Mouse (Mus musculus): ENCODE data around the gene Cd2ap. TPM values are rescaled to one million over a fixed set of nuclear protein-coding genes. Genes with fewer than 3 reads are reported as not detected.

Cd2ap gene
- polyA plus RNA-seq, 1 experiment from 2014 or later, result 8.2 TPM

DNA sequence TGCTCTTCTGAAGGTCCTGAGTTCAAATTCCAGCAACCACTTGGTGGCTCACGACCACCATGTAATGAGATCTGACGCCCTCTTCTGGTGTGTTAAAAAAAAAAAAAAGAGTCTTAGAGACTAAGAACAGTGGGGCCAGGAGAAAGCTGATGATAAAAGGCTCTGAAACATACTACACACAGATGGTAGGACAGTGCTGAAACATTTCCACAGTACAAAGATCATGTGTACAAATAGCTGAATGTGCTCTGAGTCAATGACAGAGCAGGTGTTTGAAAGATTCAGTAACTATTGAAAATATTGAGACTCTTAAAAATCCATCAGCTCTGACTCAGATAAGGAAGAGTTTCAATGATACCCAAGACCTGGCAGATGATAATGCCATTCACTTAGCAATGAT, 29.4 kb downstream of the Cd2ap start:
- H3K27ac ChIP-seq (replicated peaks), result no peak overlapping the region
- no peak overlapping the region for H3K4me3 ChIP-seq
- WGBS, result 96% methylated on average over 2 of the region's 2 CpGs
- H3K4me2 ChIP-seq, result no peak overlapping the region
- no peaks in the 10 kb centered on the region for H3K27me3 ChIP-seq
- no peak overlapping the region for H3K9ac ChIP-seq
- no peaks in the 10 kb centered on the region for H3K4me1 ChIP-seq (replicated peaks)
- no peak for ATAC-seq (ENCODE audit: low FRiP score, low read depth)
- H3K9me3 ChIP-seq, result no peaks in the 10 kb centered on the region
- H3K36me3 ChIP-seq, result peaks cover 11% of the 10 kb centered on the region

DNA sequence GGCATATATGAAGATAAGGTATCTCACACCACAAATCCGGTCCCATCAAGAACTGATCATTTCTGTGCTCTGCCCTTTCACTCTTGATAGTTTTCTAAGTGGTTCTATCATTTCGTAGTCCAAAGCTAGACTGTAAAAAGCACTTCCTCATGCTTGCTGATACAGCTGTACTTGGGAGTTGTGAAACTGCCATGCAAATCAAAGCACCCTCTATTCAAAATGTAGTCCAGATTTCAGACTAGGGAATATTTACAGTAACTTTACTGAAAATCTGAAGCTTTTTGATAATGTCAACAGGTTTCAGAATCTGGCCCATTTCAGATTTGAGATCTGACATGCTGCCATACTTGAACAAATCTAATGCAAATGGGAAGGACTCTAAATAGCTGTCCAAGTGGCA, 39.3 kb downstream of the Cd2ap start:
- Histone ChIP-seq H3K27ac (replicated peaks) (no peak overlapping the region), H3K27me3 (no peaks in the 10 kb centered on the region), H3K9ac (no peak overlapping the region), H3K4me1 (replicated peaks) (no peaks in the 10 kb centered on the region), H3K36me3 (no peaks in the 10 kb centered on the region), H3K9me3 (no peaks in the 10 kb centered on the region), H3K4me2 (no peak overlapping the region), H3K4me3 (no peak overlapping the region)
- 95% methylated on average over 2 of the region's 2 CpGs for WGBS
- ATAC-seq (ENCODE audit: low FRiP score, low read depth), result no peak

DNA sequence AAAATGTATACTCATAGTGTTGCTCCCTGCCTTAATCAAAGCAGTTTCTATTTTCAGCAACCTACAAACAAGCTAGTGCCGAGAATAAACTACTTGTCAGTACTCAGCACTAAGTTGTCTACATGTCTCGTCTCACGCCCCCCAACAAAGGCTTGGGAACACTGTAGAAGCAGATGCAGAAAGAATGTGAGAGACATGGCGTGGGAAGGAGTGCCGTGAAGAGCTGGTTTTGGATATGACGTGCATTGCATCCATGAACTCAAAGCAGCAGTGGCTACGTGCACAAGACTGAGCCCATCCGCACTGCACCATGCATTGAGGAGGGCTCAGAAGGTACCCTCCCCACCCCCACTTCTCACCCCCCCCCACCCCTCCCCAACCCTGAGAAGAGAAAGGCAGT, 53.7 kb downstream of the Cd2ap start:
- Histone ChIP-seq H3K4me3 (no peak overlapping the region), H3K9ac (no peak overlapping the region), H3K4me1 (replicated peaks) (no peaks in the 10 kb centered on the region), H3K27ac (replicated peaks) (no peak overlapping the region), H3K27me3 (no peaks in the 10 kb centered on the region), H3K4me2 (no peak overlapping the region), H3K36me3 (peaks cover 34% of the 10 kb centered on the region), H3K9me3 (no peaks in the 10 kb centered on the region)
- 93% methylated on average over 8 of the region's 8 CpGs for WGBS
- ATAC-seq (ENCODE audit: low FRiP score, low read depth), result no peak

DNA sequence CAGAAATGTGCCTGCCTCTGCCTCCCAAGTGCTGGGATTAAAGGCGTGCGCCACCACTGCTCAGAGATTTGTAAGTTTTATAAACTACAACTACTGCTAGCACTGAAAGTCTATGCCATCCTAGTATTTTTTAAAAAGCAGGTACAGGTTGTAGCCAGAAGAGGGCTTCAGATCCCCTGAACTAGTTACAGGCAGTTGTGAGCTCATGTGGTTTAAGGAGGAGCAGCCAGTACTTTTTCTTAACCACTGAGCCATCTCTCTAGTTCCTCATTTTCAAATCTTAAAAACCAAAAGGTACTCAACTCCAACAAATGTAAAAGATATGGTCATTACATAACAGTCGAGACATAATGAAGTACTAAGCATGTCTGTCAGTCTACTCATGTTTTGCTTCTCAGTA, 61.1 kb downstream of the Cd2ap start:
- Histone ChIP-seq H3K27me3 (no peaks in the 10 kb centered on the region), H3K9me3 (no peaks in the 10 kb centered on the region), H3K4me3 (no peak overlapping the region), H3K27ac (replicated peaks) (no peak overlapping the region), H3K9ac (no peak overlapping the region), H3K4me2 (no peak overlapping the region), H3K36me3 (peaks cover 25% of the 10 kb centered on the region), H3K4me1 (replicated peaks) (no peaks in the 10 kb centered on the region)
- no peak for ATAC-seq (ENCODE audit: low FRiP score, low read depth)
- WGBS, result 95% methylated on average over 3 of the region's 3 CpGs

DNA sequence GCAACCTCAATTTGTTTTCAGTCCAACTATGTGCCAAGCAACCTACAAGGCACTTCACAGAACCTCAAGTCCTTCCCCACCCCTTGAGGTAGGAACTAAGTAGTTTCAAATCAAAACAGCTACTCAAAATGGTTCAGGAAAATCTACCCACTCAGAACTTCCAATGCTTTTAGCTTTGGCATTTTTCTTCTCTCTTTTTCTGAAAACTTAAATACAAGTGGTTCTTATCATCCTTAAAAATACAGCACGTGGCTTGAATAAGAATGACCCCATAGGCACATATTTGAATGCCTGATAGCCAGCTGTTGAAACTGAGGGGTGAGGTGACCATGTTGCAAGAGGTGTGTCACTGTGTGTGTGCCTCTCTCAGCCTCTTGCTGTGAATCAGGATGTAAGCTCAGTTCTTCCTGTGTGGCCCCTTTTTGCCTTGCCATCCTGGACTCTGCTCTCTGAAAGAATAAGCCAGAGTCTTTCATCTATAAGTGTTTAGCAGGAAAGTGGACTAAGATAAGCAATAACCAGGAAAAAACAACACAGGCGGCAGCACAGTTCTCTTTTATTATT, 84.0 kb downstream of the Cd2ap start:
- Histone ChIP-seq H3K27me3 (no peaks in the 10 kb centered on the region), H3K27ac (replicated peaks) (no peak overlapping the region), H3K9me3 (no peaks in the 10 kb centered on the region), H3K4me2 (no peak overlapping the region), H3K9ac (no peak overlapping the region), H3K36me3 (0 out of 2 replicates have a peak, but pooled peaks cover 2% of the 10 kb centered on the region), H3K4me1 (replicated peaks) (no peaks in the 10 kb centered on the region), H3K4me3 (no peak overlapping the region)
- no peak for ATAC-seq (ENCODE audit: low FRiP score, low read depth)
- WGBS, result 86% methylated on average over 2 of the region's 2 CpGs

DNA sequence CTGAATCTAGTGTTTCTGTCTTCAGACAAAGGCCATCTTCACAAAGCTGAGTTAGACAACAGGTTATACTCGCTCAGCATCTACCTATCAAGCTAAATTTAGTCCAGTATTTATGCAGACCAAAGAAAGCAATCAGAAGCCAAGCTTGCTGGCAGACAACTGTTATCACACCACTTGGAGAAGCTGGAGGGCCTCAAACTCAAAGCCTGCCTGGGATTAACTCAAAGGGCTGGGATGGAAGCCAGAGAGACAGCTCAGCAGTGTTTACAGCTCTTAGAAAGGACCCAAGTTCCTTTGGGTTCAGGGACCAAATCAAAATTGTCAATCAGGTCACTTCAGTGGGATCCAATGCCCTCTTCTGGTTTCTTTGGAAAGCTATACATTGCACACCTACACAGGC, 85.7 kb downstream of the Cd2ap start:
- Histone ChIP-seq H3K27me3 (no peaks in the 10 kb centered on the region), H3K4me2 (no peak overlapping the region), H3K4me3 (no peak overlapping the region), H3K9ac (no peak overlapping the region), H3K36me3 (0 out of 2 replicates have a peak, but pooled peaks cover 2% of the 10 kb centered on the region), H3K27ac (replicated peaks) (no peak overlapping the region), H3K4me1 (replicated peaks) (no peaks in the 10 kb centered on the region), H3K9me3 (no peaks in the 10 kb centered on the region)
- no peak for ATAC-seq (ENCODE audit: low FRiP score, low read depth)
- 87% methylated on average over 1 of the region's 1 CpGs for WGBS

DNA sequence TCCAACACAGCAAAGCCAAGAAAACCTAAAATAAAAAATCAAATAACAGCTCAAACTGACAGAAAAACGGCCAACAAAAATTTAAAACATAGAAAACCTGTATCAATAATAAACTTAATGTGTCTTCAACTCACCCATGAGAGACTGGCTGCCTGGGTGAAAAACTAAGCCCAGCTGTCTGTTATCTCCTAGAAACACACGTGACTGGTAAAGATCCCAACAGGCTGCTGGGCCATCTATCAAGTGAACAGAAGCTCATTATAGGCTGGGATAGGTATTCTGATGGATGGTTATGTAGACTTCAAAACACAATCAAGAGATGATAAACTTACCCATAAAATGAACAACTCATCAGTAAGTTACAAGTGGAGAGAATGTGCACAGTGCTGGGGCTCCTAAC, 86.7 kb downstream of the Cd2ap start:
- WGBS, result 74% methylated on average over 2 of the region's 2 CpGs
- no peaks in the 10 kb centered on the region for H3K9me3 ChIP-seq
- no peaks in the 10 kb centered on the region for H3K27me3 ChIP-seq
- H3K4me1 ChIP-seq (replicated peaks), result no peaks in the 10 kb centered on the region
- no peak overlapping the region for H3K27ac ChIP-seq (replicated peaks)
- H3K4me3 ChIP-seq, result no peak overlapping the region
- no peak overlapping the region for H3K4me2 ChIP-seq
- ATAC-seq (ENCODE audit: low FRiP score, low read depth), result no peak
- no peak overlapping the region for H3K9ac ChIP-seq
- 0 out of 2 replicates have a peak, but pooled peaks cover 2% of the 10 kb centered on the region for H3K36me3 ChIP-seq

DNA sequence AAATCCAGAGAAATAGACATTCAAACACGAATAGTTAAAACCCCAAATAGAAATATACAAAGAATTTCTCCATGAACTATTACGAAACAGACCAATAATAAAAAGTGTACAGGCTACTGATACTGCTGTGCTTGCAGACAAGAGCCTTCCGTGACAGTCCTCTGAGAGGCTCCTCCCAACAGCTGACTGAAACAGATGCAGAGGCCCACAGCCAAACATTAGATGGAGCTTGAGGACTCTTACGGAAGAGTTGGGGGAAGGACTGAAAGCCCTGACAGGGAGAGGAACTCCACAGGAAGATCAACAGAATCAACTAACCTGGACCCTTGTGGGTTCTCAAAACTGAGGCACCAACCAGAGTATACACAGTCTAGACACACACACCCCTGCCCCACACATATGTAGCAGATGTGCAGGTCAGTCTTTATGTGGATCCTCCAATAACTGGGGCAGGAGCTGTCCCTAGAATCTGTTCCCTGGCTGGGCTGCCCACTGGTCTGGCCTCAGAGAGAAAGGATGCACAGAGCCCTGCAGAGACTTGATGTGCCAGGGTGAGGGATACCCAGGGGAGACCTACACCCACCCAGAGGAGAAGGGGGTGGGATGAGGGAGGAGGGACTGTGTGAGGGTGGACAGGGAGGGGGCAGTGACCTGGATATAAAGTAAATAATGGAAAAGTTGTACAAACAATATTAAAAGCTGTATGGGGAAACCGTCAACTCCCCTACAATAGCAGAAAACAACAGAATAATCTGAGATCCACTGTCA, 87.6 kb downstream of the Cd2ap start:
- no peaks in the 10 kb centered on the region for H3K9me3 ChIP-seq
- WGBS, result 89% methylated on average over 5 of the region's 5 CpGs
- H3K9ac ChIP-seq, result no peak overlapping the region
- no peak overlapping the region for H3K4me2 ChIP-seq
- H3K27ac ChIP-seq (replicated peaks), result no peak overlapping the region
- ATAC-seq (ENCODE audit: low FRiP score, low read depth), result peak; percentile 45; the same call in 1 of the 2 replicates
- H3K4me1 ChIP-seq (replicated peaks), result no peaks in the 10 kb centered on the region
- H3K36me3 ChIP-seq, result 0 out of 2 replicates have a peak, but pooled peaks cover 2% of the 10 kb centered on the region
- no peak overlapping the region for H3K4me3 ChIP-seq
- H3K27me3 ChIP-seq, result no peaks in the 10 kb centered on the region

DNA sequence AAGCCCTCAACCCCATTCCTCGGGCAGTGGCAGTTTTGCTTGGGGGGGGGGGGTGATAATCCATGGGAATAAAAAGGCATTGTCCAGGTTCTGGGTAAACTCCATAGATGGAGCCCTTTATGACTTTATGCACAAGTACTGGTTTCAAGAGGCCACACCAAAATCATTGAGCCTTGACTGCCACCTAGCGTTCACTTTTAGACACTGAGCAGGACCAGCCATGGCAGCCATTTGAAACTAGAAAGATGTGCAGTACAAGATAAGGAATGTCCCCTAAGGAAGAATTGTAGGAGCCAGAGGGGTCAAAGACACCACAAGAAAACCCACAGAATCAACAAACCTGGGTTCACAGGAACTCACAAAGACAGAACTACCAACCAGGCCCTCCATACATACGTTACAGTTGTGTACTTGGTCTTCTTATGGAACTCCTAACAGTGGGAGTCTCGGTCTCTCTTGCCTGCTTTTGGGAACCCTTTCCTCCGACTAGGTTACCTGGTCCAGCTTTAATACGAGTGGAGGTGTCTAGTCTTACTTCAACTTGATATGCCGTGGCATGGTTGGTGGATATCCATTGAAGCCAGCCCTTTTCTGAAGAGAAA, 94.2 kb downstream of the Cd2ap start:
- H3K4me2 ChIP-seq, result no peak overlapping the region
- peak; percentile 89 for ATAC-seq (ENCODE audit: low FRiP score, low read depth)
- no peak overlapping the region for H3K27ac ChIP-seq (replicated peaks)
- no peaks in the 10 kb centered on the region for H3K9me3 ChIP-seq
- H3K27me3 ChIP-seq, result no peaks in the 10 kb centered on the region
- H3K9ac ChIP-seq, result no peak overlapping the region
- no peak overlapping the region for H3K4me3 ChIP-seq
- 54% methylated on average over 7 of the region's 7 CpGs for WGBS
- H3K4me1 ChIP-seq (replicated peaks), result no peaks in the 10 kb centered on the region
- H3K36me3 ChIP-seq, result no peaks in the 10 kb centered on the region

DNA sequence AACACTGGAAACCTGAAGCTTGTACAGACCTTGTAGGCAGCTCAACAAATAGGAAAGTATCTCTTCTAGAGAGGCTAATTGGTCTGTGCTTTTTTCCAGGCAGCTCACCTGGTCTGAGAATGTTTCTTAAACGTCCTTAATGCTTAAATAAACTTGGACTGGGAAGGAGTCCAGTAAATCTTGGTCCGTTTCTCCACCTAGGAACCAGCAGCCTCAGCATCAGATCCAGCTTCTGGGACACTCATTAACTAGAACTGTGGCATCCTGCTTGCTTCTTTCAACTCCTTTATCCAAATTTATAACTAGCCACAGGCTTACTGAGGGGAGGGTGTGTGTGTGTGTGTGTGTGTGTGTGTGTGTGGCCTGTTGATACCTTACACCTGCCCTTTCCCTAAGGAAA, 122.7 kb downstream of the Cd2ap start:
- no peaks in the 10 kb centered on the region for H3K9me3 ChIP-seq
- WGBS, result 55% methylated on average over 2 of the region's 2 CpGs
- H3K27me3 ChIP-seq, result no peaks in the 10 kb centered on the region
- ATAC-seq (ENCODE audit: low FRiP score, low read depth), result no peak
- H3K4me2 ChIP-seq, result no peak overlapping the region
- H3K27ac ChIP-seq (replicated peaks), result no peak overlapping the region
- H3K4me3 ChIP-seq, result no peak overlapping the region
- no peaks in the 10 kb centered on the region for H3K36me3 ChIP-seq
- H3K9ac ChIP-seq, result no peak overlapping the region
- H3K4me1 ChIP-seq (replicated peaks), result no peaks in the 10 kb centered on the region

DNA sequence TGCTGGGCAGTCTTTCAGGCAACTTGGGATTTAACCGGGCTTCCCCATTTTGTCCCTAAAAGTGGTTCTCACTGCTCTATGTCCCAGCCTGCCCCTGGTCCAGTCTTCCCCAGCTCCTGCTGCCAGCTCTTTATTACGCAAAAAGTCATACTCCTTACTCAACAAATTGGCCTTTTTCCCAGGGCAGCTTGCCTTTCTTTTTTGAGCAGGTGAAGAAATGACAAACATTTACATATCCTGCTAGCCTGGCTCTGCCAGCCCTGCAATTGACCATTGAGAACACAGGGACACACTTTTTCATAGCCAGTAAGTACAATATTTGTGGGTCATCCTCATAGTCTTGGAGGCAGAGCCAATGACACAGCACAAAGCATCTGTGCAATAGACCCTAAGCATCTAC, 124.3 kb downstream of the Cd2ap start:
- no peak overlapping the region for H3K4me2 ChIP-seq
- H3K4me3 ChIP-seq, result no peak overlapping the region
- H3K36me3 ChIP-seq, result no peaks in the 10 kb centered on the region
- no peak overlapping the region for H3K27ac ChIP-seq (replicated peaks)
- WGBS, result 93% methylated on average over 2 of the region's 2 CpGs
- no peaks in the 10 kb centered on the region for H3K27me3 ChIP-seq
- H3K4me1 ChIP-seq (replicated peaks), result no peaks in the 10 kb centered on the region
- H3K9ac ChIP-seq, result no peak overlapping the region
- no peak for ATAC-seq (ENCODE audit: low FRiP score, low read depth)
- H3K9me3 ChIP-seq, result no peaks in the 10 kb centered on the region

DNA sequence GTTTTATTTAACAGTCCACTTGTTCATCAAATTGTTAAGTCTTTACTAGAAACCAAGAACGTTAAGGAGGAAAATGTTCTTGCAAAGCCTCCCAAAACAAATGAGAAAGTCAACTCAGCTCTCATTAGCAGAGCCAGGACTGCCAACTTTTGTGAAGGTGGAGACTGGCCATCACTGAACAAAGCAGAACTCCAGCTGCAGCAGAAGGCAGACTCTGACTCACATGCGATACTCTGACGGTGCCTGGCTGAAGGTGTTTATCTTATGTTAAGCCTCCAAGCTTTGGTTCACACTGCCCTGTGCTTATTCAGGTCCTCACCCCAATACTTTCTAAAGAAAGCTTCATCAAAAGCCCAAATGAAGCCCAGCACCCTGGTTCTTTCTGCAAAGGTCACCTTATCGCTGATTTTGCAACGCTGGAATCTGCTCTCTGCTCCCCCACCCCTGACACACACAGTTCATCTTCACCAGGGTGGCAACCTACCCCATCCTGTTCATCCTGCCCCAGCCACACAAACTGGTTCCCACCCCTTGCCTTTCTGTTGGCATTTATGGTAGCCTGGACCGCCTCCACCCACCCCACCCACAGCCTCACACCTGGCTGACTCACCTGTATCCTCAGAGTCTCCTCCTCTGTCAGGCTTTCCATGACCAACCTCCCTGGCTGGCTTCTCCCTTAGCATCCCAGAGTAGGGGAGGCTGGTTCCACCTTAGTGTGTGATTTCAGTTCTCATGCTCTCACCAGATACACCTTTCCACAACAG, 130.6 kb downstream of the Cd2ap start:
- H3K36me3 ChIP-seq, result no peaks in the 10 kb centered on the region
- no peak overlapping the region for H3K27ac ChIP-seq (replicated peaks)
- WGBS, result 82% methylated on average over 6 of the region's 6 CpGs
- H3K27me3 ChIP-seq, result no peaks in the 10 kb centered on the region
- no peak overlapping the region for H3K4me2 ChIP-seq
- no peak overlapping the region for H3K4me3 ChIP-seq
- H3K9ac ChIP-seq, result no peak overlapping the region
- no peaks in the 10 kb centered on the region for H3K4me1 ChIP-seq (replicated peaks)
- ATAC-seq (ENCODE audit: low FRiP score, low read depth), result no peak
- H3K9me3 ChIP-seq, result no peaks in the 10 kb centered on the region

Data from hindbrain, embryonic 15.5 days (tissue).